Mouse (Mus musculus) CD4-positive, CD25-positive, alpha-beta regulatory T cell (primary cell): Measurements from ENCODE around the gene Txndc8. TPM values are rescaled to one million over a fixed set of nuclear protein-coding genes. Genes with fewer than 3 reads are reported as not detected.

ENCODE experiments used
- polyA plus RNA-seq: library from polyadenylated mRNA; unstranded; fragments of 100-300 nt; shearing (Covaris generic); gene quantifications from one replicate; pipeline ENCODE4 v1.2.1, GENCODE M21; 2017

Gene Txndc8
- not detected for polyA plus RNA-seq

GRCm38 (mm10) chr4:58009024-58009423, at the start of gene Txndc8:
TSS of gene Txndc8 (minus strand) at chr4:58009124.

GRCm38 (mm10) chr4:57956029-57956960, 52.6 kb downstream of the Txndc8 start, which contains the start of gene Txn1:
TSS of gene Txn1 (minus strand) at chr4:57956411.

Other genes with a start within 250 kb of the Txndc8 start
- 12.1 TPM for gene D630039A03Rik, start 92.8 kb downstream of the Txndc8 start, polyA plus RNA-seq
- gene Txn1, start 52.7 kb downstream of the Txndc8 start, polyA plus RNA-seq = 157 TPM
- gene Svep1, start 197.7 kb upstream of the Txndc8 start, polyA plus RNA-seq = 0.18 TPM